Mouse (Mus musculus) heart, adult 2 months (tissue): ENCODE results near the gene B4galt5.

Experiments
- CTCF ChIP-seq: fragments of 200-600 bp; IDR thresholded peaks from 2 replicates; pipeline ENCODE4 v1.8.1; 2022; ENCODE audit warnings: antibody characterized with exemption, mild to moderate bottlenecking, moderate library complexity
- EP300 ChIP-seq: fragments of 200-500 bp; IDR thresholded peaks from 2 replicates; pipeline ENCODE4 v1.6.1; 2011; ENCODE audit warnings: low read depth, low read length, control low read depth; ENCODE audit not compliant: insufficient read depth

GRCm38 (mm10) chr2:167349283-167349936, 427 bp upstream of the B4galt5 start:
- TF ChIP-seq EP300 (no peak), CTCF (peak; percentile 38)
